Mouse (Mus musculus) telencephalon, adult 2 months (tissue): ENCODE measurements around the gene Cluap1.

Source experiments
- DNase-seq: peaks from one replicate; pipeline ENCODE4 v3.0.0-alpha.2; 2011; ENCODE audit warnings: low read depth, low spot score

Cluap1 gene

GRCm38 (mm10) chr16:3908537-3909111, at the start of gene Cluap1, which contains the start of gene 1700037C18Rik:
Gene Cluap1 (plus strand): TSS chr16:3908801.
Gene 1700037C18Rik (minus strand): TSS chr16:3908689.
- DNase-seq = peak; percentile 94

- DNase-seq = no peak
These were observed 49.3 kb upstream of the Cluap1 start for GRCm38 (mm10) chr16:3859254-3859653.

- no peak for DNase-seq
These were observed 36.8 kb upstream of the Cluap1 start for GRCm38 (mm10) chr16:3871815-3872214.

- peak; percentile 91 for DNase-seq
These were observed 36.2 kb upstream of the Cluap1 start, which contains the start of gene Naa60 for GRCm38 (mm10) chr16:3872216-3873047. Gene Naa60 (plus strand): TSS chr16:3872375.

- no peak for DNase-seq
These were observed 32.3 kb upstream of the Cluap1 start for GRCm38 (mm10) chr16:3876346-3876745.

- peak; percentile 92 for DNase-seq
These were observed 24.2 kb upstream of the Cluap1 start, which contains the start of the genes Zfp597 and Gm20695 for GRCm38 (mm10) chr16:3884201-3885064. Gene Zfp597 (minus strand): TSS chr16:3884561. Gene Gm20695 (plus strand): TSS chr16:3884648.

GRCm38 (mm10) chr16:3885065-3885670, 23.4 kb upstream of the Cluap1 start:
- no peak for DNase-seq

GRCm38 (mm10) chr16:3891621-3892295, 16.8 kb upstream of the Cluap1 start:
- no peak for DNase-seq

- no peak for DNase-seq
These were observed 14.9 kb upstream of the Cluap1 start for GRCm38 (mm10) chr16:3893739-3894138.

- no peak for DNase-seq
These were observed 13.3 kb upstream of the Cluap1 start for GRCm38 (mm10) chr16:3895173-3895792.

- DNase-seq = no peak
These were observed 12.6 kb upstream of the Cluap1 start for GRCm38 (mm10) chr16:3896046-3896445.

- no peak for DNase-seq
These were observed 12.0 kb upstream of the Cluap1 start for GRCm38 (mm10) chr16:3896553-3896952.

GRCm38 (mm10) chr16:3907471-3907870, 1.1 kb upstream of the Cluap1 start:
- DNase-seq = no peak

- DNase-seq = no peak
These were observed 517 bp downstream of the Cluap1 start for GRCm38 (mm10) chr16:3909118-3909517.

GRCm38 (mm10) chr16:3920756-3921155, 12.2 kb downstream of the Cluap1 start:
- no peak for DNase-seq

- DNase-seq = no peak
These were observed 14.9 kb downstream of the Cluap1 start for GRCm38 (mm10) chr16:3923515-3923914.

GRCm38 (mm10) chr16:3923966-3924365, 15.4 kb downstream of the Cluap1 start:
- DNase-seq = no peak

GRCm38 (mm10) chr16:3928582-3928981, 20.0 kb downstream of the Cluap1 start:
- no peak for DNase-seq

GRCm38 (mm10) chr16:3929151-3929550, 20.6 kb downstream of the Cluap1 start:
- DNase-seq = peak; percentile 17

- no peak for DNase-seq
These were observed 24.9 kb downstream of the Cluap1 start for GRCm38 (mm10) chr16:3933536-3933935.
